Mouse (Mus musculus) MEL-GATA-1-ER (cell line): ENCODE data around the gene Cdc42ep4.

Experiments used
- DNase-seq: peaks from one replicate; pipeline ENCODE4 v3.0.0-alpha.2; 2012; ENCODE audit warnings: low read depth; ENCODE audit errors: extremely low read depth

Cdc42ep4 gene

DNA sequence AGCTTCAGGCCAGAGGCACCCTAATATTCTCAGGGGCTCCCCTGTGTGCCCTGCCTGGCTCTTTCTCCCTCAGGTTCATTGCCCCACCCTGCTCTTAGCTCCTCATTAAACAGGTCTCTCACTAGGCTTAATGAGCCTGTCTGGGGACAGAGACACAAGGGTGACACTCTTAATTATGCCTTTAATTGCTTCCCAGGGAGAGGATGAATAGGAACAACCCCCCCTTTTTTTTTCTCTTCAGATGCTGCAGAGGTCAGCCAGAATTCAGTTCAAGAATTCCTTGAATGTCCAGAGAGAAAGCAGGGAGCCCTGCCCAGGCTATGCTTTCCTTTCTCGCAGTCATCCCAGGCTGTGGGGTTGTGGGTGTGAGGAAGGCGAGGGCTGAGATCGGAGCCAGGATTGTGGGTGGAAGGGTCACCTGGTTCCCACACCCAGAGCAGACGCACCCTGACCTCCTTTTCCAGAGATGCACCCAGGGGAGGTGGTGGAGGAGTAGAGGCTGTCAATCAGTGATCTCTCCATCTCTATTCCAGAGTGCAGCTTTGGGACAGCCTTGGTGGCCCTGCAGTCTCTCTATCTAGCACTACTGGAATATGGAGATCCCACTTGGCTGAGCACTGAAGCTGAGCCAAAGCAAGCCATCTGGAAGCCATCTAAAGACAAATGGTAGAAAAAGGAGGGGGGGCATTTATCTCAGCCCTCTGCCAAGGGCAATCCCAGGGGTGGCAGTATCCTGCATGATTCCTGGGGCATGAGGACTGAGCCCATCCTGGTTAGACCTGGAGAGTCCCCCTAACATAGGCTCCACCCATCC lies 26.2 kb downstream of the Cdc42ep4 start:
- DNase-seq = no peak

DNA sequence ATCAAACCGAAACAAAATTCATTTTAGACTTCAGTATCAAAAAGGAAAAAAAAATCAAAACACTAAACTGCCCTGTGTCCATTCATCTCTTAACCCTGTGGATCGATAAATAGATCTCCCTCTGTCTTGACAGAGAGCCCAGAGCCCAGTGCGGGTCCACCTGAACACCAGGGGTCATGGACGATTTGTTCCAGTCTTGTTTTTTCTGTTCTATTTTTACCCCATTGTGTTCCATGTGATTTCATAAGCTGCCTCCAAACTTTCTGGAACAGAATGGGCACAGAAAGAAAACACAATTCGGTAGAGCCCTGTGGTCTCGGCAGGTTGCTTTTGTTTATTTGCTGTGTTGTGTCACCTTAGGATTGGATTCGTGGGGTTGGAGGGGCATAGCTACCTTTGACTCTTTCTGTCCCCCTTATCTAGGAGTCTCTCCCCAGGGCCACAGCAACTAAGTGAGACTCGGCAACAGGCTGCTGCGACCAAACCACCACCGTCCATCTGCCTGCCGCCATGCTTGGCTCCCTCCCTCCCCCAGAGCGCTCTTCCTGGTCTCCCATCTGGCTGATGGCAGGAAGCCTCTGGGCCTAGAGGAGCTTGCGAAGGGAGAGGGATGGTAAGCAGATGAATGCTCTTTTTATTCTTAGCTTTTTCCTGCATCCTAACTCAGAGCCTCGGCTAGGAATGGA lies 29.1 kb downstream of the Cdc42ep4 start:
- DNase-seq = no peak

DNA sequence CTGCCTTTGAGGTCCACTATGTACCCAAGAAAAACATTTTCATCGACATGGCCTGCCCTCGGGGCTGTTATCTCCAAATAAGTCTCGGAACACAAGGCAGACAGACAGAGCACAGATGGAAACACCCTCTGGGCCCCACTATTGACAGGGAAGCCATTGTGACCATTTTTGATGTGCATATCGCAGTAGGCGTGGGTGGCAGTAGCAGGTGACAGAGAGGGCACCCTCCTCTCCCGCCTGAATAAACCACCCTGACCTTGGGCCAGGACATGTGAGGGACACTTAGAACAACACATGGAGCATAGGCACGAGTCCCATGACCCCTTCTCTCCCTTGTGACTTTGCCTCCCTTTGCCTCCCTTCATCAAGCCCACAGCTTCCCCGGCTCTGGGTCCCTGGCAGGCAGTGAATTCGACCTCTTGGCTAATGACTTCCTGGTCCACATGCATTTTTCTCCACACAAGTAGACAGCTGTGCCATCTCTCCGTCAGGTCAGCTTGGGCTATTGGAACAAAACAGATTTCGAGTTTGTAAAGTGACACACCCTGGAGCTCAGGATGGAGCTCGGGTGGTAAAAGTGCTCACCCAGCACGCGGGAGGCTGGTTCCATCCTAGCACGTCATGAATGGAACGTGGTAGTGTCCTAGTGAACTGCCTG lies 33.8 kb downstream of the Cdc42ep4 start:
- DNase-seq = no peak

- DNase-seq = no peak
These were observed 35.5 kb downstream of the Cdc42ep4 start for GRCm38 (mm10) chr11:113716132-113716531.

- DNase-seq = no peak
These were observed 36.5 kb downstream of the Cdc42ep4 start for GRCm38 (mm10) chr11:113715078-113715674.

DNA sequence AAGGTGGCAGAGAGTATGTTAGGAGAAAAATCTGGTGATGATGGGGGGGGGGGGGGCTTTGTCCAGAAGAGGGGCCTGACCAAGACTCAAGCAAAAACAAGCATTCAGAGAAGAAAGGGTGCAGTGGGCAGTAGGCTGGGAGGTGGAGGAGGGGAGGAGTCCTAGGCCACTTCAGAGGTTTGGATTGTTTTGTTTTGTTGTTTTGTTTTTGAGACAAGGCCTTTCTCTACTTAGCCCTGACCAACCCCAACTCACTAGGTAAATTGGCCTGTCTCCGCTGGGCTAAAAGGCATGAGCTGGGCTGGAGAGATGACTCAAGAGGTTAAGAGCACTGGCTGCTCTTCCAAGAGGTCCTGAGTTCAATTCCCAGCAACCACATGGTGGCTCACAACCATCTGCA lies 40.6 kb downstream of the Cdc42ep4 start:
- DNase-seq = no peak

DNA sequence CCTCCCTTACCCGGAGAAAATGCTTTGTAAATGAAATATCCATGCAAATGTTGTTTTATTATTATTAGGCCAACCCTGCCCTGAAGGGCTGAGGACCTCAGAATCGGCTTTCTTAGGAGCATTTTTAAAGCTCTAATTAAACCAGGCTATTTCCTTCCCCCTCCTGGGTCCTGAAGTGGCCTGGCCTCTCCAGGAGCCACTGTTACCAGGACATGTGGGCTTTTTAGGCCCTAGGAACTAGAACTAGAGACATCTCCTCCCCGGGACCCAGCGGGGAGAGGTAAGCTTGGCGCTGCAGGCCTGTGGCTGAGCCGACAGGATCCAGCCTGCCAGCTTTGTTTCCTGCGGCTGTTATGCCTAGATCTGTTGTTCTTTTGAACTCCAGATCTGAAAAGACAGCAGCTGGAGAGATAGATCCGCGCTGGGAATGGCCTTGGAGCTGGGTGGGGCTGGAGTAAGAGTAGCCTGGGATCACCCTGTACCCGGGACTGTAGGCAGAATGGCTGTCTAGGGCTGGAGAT lies 41.4 kb downstream of the Cdc42ep4 start:
- DNase-seq = no peak

DNA sequence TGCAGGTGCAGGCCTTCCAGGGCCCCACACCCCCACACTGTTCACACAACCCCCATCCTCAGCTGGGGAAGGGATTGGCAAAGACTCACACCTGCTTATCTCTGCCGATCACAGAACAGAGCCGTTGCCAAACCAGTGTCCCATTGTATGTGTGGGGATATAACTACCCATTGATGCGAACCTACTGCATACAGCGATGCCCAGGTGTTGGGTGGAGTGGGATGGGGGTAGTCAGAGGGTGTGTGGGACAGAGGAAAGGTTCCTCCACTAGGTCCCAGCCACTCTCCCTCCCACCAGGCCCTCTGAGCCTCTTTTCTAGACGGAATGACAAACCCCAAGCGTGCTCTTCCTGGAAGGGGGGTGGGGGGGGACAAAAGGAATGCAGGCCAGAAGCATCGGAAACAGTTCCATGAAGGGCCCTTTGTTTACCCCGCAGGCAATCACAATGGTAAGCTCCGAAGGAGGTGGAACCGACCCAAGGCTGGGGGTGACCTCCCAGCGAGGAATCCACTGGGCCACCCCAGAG lies 41.9 kb downstream of the Cdc42ep4 start, which contains the start of gene Cpsf4l:
Cpsf4l (minus strand) TSS at position 287 of the 526 bp plus-strand sequence.
- no peak for DNase-seq

DNA sequence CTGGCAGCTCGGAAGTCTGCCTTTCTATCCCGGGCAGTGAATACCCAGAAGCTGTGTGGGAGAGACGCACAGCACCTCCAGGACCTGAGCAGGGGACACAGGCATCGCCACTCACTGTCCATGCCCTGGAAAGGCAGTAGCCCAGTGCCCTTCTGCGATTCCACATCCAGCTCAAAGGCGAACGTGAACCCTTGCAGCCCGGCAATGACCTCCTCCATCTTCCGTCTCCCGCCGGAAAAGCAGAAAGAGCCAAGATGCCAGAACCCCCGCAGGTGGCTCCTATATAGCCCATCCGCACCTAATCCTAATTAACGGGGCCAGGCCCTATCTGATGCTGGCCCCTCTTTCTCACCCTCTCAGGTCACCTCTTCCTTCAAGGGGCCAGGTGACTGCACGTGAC lies 42.4 kb downstream of the Cdc42ep4 start:
- no peak for DNase-seq

- no peak for DNase-seq
These were observed 43.0 kb downstream of the Cdc42ep4 start for GRCm38 (mm10) chr11:113708629-113709213.

GRCm38 (mm10) chr11:113705966-113706652 lies 45.6 kb downstream of the Cdc42ep4 start:
- DNase-seq = no peak

DNA sequence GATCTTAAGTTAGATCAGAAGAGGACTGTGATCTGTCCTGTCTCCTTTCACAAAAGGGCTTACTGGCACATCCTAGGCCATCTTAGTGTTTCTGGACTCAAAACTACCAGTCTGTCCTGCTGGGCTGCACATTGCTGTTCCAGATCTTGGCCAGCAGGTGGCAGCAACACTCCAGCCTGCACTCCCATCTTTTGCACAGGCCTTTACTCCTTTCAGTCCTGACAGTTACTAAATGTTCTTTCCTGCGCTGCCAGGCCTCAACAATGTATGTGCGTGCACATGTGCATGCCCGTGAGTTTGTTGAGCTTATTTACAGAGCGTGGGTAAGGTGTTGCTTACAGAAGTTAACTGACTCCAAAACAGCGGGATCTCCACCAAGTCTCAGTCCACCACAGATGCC lies 47.9 kb downstream of the Cdc42ep4 start:
- no peak for DNase-seq

- no peak for DNase-seq
These were observed 52.0 kb downstream of the Cdc42ep4 start for GRCm38 (mm10) chr11:113699643-113700042.

- no peak for DNase-seq
These were observed 53.6 kb downstream of the Cdc42ep4 start for GRCm38 (mm10) chr11:113698013-113698545.

GRCm38 (mm10) chr11:113697571-113697970 lies 54.1 kb downstream of the Cdc42ep4 start:
- no peak for DNase-seq

DNA sequence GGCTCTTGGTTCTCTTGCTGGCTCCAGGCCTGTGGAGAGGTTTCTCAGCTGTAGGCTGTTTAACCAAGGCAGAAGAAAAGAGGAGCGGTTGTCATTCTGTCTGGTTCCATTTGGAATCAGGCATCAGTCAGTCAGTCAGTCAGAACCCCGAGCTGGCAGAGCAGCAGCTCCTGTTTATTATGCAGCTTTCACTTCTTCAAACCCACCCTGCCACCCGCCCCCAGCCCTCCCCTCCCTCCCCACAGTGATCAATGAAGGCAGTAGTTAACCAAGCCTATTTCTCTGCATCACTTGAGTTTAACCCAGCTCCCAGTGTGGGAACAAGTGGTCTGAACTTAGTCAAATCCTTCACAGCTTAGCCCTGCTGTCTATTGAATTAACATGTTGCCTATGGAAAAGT lies 59.8 kb downstream of the Cdc42ep4 start:
- no peak for DNase-seq

GRCm38 (mm10) chr11:113691318-113691717 lies 60.4 kb downstream of the Cdc42ep4 start:
- DNase-seq = no peak

GRCm38 (mm10) chr11:113690506-113690905 lies 61.2 kb downstream of the Cdc42ep4 start:
- no peak for DNase-seq

GRCm38 (mm10) chr11:113687031-113687430 lies 64.7 kb downstream of the Cdc42ep4 start:
- no peak for DNase-seq
